Mouse (Mus musculus) liver, embryonic 12.5 days (tissue): ENCODE results near the gene Aldh1a7. TPM values are rescaled to one million over a fixed set of nuclear protein-coding genes. Genes with fewer than 3 reads are reported as not detected.
"Not testable (repeated sequence)": the region's sequence is repeated elsewhere in the genome, so short reads cannot be mapped to it uniquely, and the experiment has no call there.

Experiments used
- ATAC-seq: fragments of 200-750 bp; cut with Nextera tagmentation; 2 replicates; pipeline ENCODE4 v1.8.0; 2017; ENCODE audit warnings: moderate number of reproducible peaks, mild to moderate bottlenecking, moderate library complexity
- H3K27ac ChIP-seq: fragments of 300-500 bp; sonication (generic); 2 replicates; pipeline ENCODE4 v1.5.1; 2016; ENCODE audit warnings: mild to moderate bottlenecking
- H3K27me3 ChIP-seq: fragments of 300-500 bp; sonication (generic); replicated peaks from 2 replicates; pipeline ENCODE4 v1.6.1; 2016; ENCODE audit warnings: mild to moderate bottlenecking, moderate library complexity
- H3K36me3 ChIP-seq: fragments of 300-500 bp; sonication (generic); 2 replicates; pipeline ENCODE4 v1.6.1; 2016; ENCODE audit warnings: mild to moderate bottlenecking, moderate library complexity
- H3K4me1 ChIP-seq: fragments of 300-500 bp; sonication (generic); 2 replicates; pipeline ENCODE4 v1.6.1; 2016
- H3K4me2 ChIP-seq: fragments of 300-500 bp; sonication (generic); 2 replicates; pipeline ENCODE4 v1.6.1; 2016; ENCODE audit warnings: mild to moderate bottlenecking, moderate library complexity
- H3K4me3 ChIP-seq: fragments of 300-500 bp; sonication (generic); 2 replicates; pipeline ENCODE4 v1.5.1; 2016; ENCODE audit warnings: mild to moderate bottlenecking, moderate library complexity
- H3K9ac ChIP-seq: fragments of 300-500 bp; sonication (generic); 2 replicates; pipeline ENCODE4 v1.6.1; 2016; ENCODE audit warnings: mild to moderate bottlenecking, moderate library complexity
- H3K9me3 ChIP-seq: fragments of 300-500 bp; sonication (generic); replicated peaks from 2 replicates; pipeline ENCODE4 v1.6.1; 2016; ENCODE audit warnings: mild to moderate bottlenecking, moderate library complexity
- WGBS: fragments of 180-500 bp; shearing (Covaris S2); methylation state at CpG from one replicate; pipeline ENCODE4 v1.1.7; 2016; ENCODE audit not compliant: insufficient replicate concordance; 5-methylcytosine and 5-hydroxymethylcytosine counted together
- polyA plus RNA-seq: library from polyadenylated mRNA; unstranded; fragments of >200 nt; fragmentation: Nextera tagmentation; extraction: Ambion mirVana; gene quantifications from 2 replicates; pipeline ENCODE4 v1.2.1, GENCODE M21; 2016

The Aldh1a7 gene
- polyA plus RNA-seq, 1 experiment from 2014 or later = 0.48 TPM

- no peaks in the 10 kb centered on the region for H3K36me3 ChIP-seq
- no peaks in the 10 kb centered on the region for H3K9me3 ChIP-seq
- H3K9ac ChIP-seq = no peak overlapping the region
- no peak overlapping the region for H3K27ac ChIP-seq
- H3K4me1 ChIP-seq = no peaks in the 10 kb centered on the region
- H3K27me3 ChIP-seq = no peaks in the 10 kb centered on the region
- no peak overlapping the region for H3K4me3 ChIP-seq
- no peak for ATAC-seq
- H3K4me2 ChIP-seq = no peak overlapping the region
Measured at GRCm38 (mm10) chr19:20707159-20707558, 20.2 kb downstream of the Aldh1a7 start.

DNA sequence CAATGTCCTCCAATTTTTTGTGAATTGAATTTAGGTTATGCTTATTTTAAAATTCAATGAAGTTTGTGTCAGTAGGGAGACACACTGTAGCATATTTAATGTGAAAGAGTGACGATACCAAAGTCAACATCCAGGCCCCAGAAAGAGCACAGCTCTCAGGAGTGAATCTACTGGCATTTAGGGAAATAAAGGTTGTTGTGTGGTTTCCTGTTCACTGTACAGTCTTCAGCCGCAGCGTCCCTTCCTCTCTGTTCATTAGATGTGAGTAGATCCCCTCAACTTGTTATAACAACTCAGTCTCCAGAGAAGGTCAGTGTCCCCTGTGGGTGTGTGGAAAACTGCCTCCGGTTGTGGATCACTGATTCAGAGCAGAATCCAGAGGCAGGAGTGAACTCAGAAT lies 20.6 kb downstream of the Aldh1a7 start:
- H3K9ac ChIP-seq = no peak overlapping the region
- no peak overlapping the region for H3K4me2 ChIP-seq
- H3K4me1 ChIP-seq = no peaks in the 10 kb centered on the region
- no peak for ATAC-seq
- H3K27me3 ChIP-seq = no peaks in the 10 kb centered on the region
- no peak overlapping the region for H3K4me3 ChIP-seq
- H3K9me3 ChIP-seq = no peaks in the 10 kb centered on the region
- H3K36me3 ChIP-seq = no peaks in the 10 kb centered on the region
- WGBS = 41% methylated on average over 4 of the region's 4 CpGs
- H3K27ac ChIP-seq = no peak overlapping the region

GRCm38 (mm10) chr19:20702074-20702473 lies 25.3 kb downstream of the Aldh1a7 start:
- H3K4me2 ChIP-seq = no peak overlapping the region
- H3K9ac ChIP-seq = no peak overlapping the region
- H3K9me3 ChIP-seq = no peaks in the 10 kb centered on the region
- H3K36me3 ChIP-seq = no peaks in the 10 kb centered on the region
- 66% methylated on average over 3 of the region's 3 CpGs for WGBS
- ATAC-seq = no peak
- H3K4me3 ChIP-seq = no peak overlapping the region
- no peak overlapping the region for H3K27ac ChIP-seq
- no peaks in the 10 kb centered on the region for H3K4me1 ChIP-seq
- H3K27me3 ChIP-seq = no peaks in the 10 kb centered on the region

DNA sequence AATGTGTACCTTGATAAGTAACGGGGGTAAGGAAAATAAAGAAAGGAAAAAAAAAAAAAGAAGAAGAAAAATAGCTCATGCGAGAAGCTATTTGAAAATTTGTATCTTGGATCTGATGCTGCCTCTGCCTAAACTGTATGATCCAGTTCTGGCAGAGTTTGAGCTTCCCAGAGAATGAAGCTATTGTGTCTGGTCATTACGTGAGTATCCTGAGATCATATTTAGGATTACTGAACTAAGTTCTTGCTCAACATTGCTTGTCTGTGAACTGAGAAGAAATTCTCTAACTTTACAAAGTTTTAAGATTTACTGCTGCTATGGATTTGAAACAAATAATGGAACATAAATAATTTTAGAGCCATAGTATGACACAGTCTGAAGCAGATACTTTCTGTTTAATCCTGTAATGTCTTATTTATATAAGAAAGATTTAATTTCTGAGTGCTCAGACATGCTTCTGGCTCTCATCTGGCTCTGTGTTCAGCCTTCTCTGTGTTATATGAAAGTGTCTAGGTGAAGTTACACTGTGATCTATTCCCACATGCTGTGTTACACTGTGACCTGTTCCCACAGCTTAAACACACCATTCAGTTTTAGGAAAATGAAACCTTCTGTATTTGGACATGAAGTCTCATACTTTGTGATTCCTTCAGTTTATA lies 49.5 kb downstream of the Aldh1a7 start:
- Histone ChIP-seq H3K9ac (no peak overlapping the region), H3K27me3 (no peaks in the 10 kb centered on the region), H3K9me3 (no peaks in the 10 kb centered on the region), H3K27ac (no peak overlapping the region), H3K4me3 (no peak overlapping the region), H3K36me3 (no peaks in the 10 kb centered on the region), H3K4me2 (no peak overlapping the region), H3K4me1 (no peaks in the 10 kb centered on the region)
- 67% methylated on average over 3 of the region's 3 CpGs for WGBS
- no peak for ATAC-seq

DNA sequence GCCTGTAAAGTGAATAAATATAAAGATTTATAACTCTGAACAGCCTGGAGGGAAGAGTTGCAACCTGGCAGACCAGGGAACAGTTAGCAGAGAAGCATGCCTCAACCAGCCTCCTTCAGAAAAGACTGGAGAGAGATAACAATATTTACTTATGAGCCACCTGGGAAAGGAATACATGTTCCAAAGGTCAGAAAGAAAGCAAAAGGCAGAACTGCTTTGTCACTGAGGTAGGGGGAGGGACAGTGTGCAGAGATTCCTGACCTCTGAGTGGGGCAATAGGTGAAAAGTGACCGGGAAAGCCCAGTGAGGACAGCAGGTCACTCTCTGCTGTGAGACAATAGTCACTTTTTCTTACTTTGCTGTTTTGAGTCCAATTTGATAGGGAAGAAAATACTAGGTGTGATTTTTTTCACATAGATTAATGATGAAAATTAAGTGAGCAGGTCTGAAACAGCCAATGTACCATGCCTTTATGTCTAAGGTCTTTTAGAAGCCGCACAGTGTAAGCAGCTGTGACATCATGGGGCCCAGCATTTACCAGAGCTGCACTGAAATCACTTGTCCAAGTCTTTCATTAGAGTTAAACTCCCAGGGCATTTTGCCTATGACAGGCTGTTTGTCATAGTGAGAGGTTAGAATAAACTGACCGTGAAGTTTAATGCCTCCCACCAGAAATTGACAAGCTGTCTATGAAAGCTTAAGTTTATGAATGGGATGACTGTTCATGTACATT lies 73.1 kb downstream of the Aldh1a7 start:
- Histone ChIP-seq H3K9ac (no peak overlapping the region), H3K9me3 (no peaks in the 10 kb centered on the region), H3K27ac (no peak overlapping the region), H3K4me3 (no peak overlapping the region), H3K27me3 (no peaks in the 10 kb centered on the region), H3K4me2 (no peak overlapping the region), H3K36me3 (no peaks in the 10 kb centered on the region), H3K4me1 (no peaks in the 10 kb centered on the region)
- 72% methylated on average over 3 of the region's 3 CpGs for WGBS
- ATAC-seq = peak; percentile 75

- Histone ChIP-seq H3K36me3 (no peaks in the 10 kb centered on the region), H3K9ac (no peak overlapping the region), H3K27ac (no peak overlapping the region), H3K4me2 (no peak overlapping the region), H3K4me1 (no peaks in the 10 kb centered on the region), H3K27me3 (no peaks in the 10 kb centered on the region), H3K4me3 (no peak overlapping the region), H3K9me3 (no peaks in the 10 kb centered on the region)
- 50% methylated on average over 1 of the region's 1 CpGs for WGBS
- no peak for ATAC-seq
Measured at GRCm38 (mm10) chr19:20653082-20653676, 74.2 kb downstream of the Aldh1a7 start.

DNA sequence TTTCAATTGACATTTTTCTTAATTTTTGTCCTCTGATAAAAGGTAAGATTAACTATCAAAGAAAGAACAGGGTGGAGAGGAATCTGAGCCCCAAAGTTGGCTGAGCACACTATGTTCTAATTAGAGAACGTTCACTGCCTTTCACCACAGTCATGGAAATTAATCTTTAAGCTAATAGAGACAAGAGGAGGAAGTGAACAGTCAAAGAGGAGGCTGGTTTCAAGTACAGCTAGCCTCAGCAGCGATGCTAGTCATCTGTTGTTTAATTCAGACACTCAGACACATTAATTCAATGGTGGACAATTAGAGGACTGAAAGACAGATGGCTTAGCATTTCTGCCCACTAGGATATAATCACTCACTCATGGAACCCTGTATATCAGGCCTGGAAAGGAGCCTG lies 77.4 kb downstream of the Aldh1a7 start:
- no peaks in the 10 kb centered on the region for H3K9me3 ChIP-seq
- H3K4me1 ChIP-seq = no peaks in the 10 kb centered on the region
- H3K27me3 ChIP-seq = no peaks in the 10 kb centered on the region
- no peak overlapping the region for H3K4me3 ChIP-seq
- H3K4me2 ChIP-seq = no peak overlapping the region
- ATAC-seq = no peak
- H3K9ac ChIP-seq = no peak overlapping the region
- 32% methylated on average over 2 of the region's 2 CpGs for WGBS
- H3K36me3 ChIP-seq = no peaks in the 10 kb centered on the region
- no peak overlapping the region for H3K27ac ChIP-seq

- H3K4me3 ChIP-seq, H3K4me1 ChIP-seq, H3K27ac ChIP-seq, ATAC-seq, H3K9ac ChIP-seq, H3K9me3 ChIP-seq, H3K36me3 ChIP-seq, H3K4me2 ChIP-seq, H3K27me3 ChIP-seq: not testable (repeated sequence)
Measured at GRCm38 (mm10) chr19:20647496-20647895, 79.9 kb downstream of the Aldh1a7 start.

DNA sequence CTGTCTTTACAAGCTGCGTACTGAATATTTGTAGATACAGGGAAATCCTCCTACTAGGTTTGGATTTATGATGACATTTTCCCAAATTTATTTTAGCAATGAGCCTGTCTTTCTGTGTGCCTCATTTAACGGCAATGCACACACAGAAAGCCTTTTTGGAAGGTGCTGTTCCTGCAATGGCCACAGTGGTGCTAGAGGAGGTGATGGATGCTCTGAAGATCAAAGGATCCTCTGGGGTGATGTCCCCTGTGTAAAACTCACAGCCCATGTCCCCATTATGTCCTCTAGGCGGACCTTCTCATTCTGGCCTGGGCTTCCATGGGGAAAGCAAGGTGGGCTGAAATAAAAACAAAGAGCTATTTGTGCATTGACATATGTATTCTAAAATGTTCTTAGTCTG lies 83.0 kb downstream of the Aldh1a7 start:
- no peaks in the 10 kb centered on the region for H3K27me3 ChIP-seq
- no peak overlapping the region for H3K4me3 ChIP-seq
- no peak overlapping the region for H3K9ac ChIP-seq
- no peak overlapping the region for H3K27ac ChIP-seq
- H3K4me2 ChIP-seq = no peak overlapping the region
- no peaks in the 10 kb centered on the region for H3K36me3 ChIP-seq
- H3K4me1 ChIP-seq = no peaks in the 10 kb centered on the region
- 58% methylated on average over 3 of the region's 3 CpGs for WGBS
- H3K9me3 ChIP-seq = no peaks in the 10 kb centered on the region
- no peak for ATAC-seq

Other genes with a start within 250 kb of the Aldh1a7 start
- 0.57 and 0.62 TPM in 2 replicates for gene Aldh1a1, start 234.8 kb downstream of the Aldh1a7 start, polyA plus RNA-seq
- 0.07 and 0.12 TPM in 2 replicates for gene Tmc1, start 226.6 kb upstream of the Aldh1a7 start, polyA plus RNA-seq